Mouse (Mus musculus): ENCODE data around the gene Mapk8ip1.

Mapk8ip1 gene

DNA sequence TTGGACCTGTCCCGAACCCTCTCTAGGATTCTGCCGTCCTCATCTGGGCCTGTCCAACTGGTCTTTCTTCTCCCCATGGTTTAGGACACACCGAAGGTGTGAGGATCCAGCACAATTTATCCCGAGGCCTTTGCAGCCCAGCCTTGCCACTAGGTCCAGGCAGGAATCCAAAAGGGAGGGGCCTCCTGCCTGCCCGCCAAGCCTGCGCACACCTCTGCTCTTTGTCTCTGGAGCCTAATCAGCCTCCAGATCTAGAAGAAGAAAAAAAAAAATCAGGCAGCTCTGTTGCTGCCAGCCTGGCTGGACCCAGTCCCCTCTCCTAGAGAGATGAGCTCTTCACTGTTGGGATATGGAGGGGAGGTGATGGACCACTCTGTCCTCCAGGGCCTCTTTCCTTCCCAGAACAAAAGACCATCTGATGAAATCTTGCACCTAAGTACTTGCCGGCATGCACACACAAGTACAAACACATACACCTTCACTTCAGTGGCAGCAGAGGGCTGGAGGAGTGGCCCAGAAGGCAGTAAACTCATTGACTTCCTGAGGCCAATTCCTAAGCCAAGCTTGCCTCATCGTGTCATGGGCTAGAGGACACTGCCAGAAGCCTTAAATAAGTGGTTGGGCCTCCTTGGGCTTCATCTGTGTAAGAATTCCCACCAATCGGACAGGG, 28.2 kb downstream of the Mapk8ip1 start:
- no peak for DNase-seq (ENCODE audit: low spot score)

DNA sequence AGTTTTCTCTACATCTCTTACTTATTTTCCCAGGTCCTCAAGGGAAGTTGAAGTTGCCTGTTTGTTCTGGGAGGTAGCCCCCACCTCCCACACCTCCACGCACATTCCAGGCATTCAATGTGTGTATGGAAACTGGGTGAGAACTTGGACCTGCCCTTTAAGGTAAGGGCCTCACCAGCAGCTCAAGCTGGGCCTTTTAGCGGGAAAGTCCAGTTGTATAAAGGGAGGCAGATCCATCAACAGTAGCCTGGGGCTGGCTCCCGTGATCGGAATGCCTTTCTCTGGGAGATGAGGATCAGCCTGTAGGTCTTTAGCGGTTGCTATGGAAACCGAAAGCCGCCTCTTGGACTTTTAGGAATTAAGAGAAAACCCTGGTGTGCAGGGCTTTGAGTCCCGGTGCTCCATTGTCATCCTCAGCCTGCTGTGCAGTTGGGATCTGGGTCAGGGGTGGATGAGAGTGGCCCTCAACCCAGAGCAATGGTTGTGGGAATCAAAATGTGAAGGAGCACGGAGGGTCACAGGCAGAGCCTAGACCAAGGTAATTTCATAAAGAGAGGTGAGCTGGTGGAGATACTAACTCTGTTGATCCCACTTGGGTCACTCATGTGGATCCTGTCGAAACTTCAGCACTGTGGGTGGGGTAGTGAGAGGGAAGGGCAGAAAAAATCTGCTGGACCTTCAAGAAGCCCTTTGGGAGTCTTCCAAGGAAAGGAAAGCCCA, 28.9 kb downstream of the Mapk8ip1 start:
- no peak for DNase-seq (ENCODE audit: low spot score)

- peak; percentile 80 for DNase-seq (ENCODE audit: low spot score)
Observed at GRCm38 (mm10) chr2:92370821-92371805, 29.9 kb downstream of the Mapk8ip1 start.

- DNase-seq (ENCODE audit: low spot score): no peak
Observed at GRCm38 (mm10) chr2:92370375-92370774, 30.7 kb downstream of the Mapk8ip1 start.

DNA sequence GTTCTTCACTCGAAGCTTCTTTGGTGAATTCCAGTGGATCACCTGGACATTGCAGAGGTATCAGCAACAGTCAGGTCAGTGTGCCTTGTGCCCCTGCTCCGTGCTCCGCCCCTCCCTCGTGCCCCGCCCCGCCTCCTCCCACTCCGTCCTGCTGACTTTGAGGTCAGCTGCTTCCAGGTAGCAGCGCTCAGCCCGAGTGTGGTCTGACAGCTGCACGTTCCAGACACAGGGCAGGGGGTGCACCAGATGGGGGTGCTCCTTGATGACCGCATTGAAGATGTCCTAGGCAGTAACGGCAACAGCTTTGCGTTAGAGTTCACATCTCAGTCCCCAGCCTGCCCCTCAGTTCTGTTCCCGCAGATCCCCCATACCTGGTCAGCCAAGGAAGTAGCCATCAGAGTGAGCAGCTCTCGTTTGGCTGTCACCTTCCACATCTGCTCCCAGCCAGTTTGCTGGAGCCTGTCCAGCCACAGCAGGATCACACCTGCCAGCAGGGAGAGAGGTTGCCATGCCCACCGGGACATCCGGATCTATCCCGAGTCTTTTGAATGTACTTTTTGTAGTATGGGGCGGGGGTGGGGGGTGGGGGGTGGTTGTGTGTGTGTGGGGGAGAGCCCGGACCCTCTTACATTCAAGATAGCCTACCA, 33.6 kb downstream of the Mapk8ip1 start:
- no peak for DNase-seq (ENCODE audit: low spot score)

DNA sequence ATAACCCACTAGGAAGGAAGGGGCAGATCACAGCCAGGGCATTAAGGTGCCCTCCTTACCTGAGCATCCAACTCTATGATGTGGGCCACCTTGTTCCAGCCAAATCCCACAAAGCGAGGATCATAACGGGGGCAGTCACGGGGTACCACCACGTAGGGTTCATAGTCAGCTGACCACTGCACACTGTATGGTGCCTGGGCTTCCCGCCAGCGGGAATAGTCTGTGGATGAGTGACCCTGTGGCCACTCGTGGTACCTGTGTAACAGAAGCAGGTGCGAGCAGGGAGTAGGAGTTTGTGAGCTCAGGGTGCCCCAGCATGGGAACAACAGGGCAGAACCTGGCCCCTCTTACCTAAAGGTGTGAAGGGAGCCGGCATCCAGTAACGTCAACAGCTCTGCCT, 35.5 kb downstream of the Mapk8ip1 start:
- DNase-seq (ENCODE audit: low spot score): no peak

DNA sequence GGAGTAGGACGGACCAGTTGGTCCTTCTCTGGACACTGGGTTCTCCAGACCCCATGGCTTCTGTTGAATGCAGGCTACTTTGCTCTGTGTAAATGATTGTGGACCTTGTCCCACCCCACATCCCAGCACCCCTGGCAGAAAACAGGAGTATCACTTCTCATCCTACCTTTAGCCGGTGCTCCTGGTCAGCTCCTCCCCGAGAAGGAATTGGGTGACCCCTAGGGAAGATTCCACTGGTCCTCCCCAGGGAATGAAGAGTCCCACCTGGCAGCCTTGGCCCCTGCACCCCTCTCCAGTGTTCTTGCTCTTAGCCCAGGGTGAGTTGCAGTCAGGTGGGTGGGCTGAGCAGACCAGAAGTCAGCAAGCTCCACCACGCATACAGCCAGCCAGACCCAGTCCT, 37.0 kb downstream of the Mapk8ip1 start:
- no peak for DNase-seq (ENCODE audit: low spot score)

- no peak for DNase-seq (ENCODE audit: low spot score)
Observed at GRCm38 (mm10) chr2:92362571-92363228, 38.4 kb downstream of the Mapk8ip1 start.

- DNase-seq (ENCODE audit: low spot score): no peak
Observed at GRCm38 (mm10) chr2:92361795-92362194, 39.3 kb downstream of the Mapk8ip1 start.

- no peak for DNase-seq (ENCODE audit: low spot score)
Observed at GRCm38 (mm10) chr2:92360893-92361292, 40.2 kb downstream of the Mapk8ip1 start.

GRCm38 (mm10) chr2:92360186-92360823, 40.8 kb downstream of the Mapk8ip1 start:
- DNase-seq (ENCODE audit: low spot score): no peak

DNA sequence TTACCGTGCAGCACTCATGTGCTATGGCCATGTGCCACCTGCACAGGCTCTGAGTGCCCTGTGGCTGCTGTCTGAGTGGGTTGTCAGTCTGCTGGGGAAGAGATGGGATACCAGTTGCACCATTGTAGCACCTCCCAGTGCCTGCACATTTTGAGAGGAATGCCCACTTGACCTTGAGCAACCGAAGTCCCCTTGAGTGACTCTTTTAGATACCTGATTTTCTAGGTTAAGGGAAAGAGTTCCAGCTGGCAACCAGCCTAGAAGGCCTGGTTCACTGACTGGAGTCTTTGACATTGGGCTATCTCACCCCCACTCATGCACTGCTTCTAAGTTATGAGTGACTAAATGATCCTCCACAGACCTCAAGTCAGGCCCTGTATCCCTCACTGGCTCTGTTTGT, 41.8 kb downstream of the Mapk8ip1 start:
- DNase-seq (ENCODE audit: low spot score): no peak

DNA sequence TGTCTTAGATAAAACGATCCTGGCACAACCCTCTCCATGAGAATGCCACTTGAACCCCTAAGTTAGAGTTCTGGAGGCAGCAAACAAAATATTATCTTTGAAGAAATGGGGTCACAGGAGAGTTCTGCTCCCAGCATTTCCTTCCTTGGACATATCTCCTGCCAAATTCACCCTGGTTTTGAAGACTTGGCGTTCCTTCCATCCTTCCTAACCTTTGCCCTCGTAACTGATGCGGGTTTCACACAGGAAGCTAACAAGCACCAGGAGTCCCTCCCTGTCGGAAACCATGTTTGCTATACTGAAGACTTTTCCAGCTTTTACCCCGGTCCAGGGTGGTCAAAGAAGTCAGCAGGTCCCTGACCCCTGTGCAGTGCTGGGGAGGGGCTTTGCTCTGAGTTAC, 46.8 kb downstream of the Mapk8ip1 start:
- no peak for DNase-seq (ENCODE audit: low spot score)

GRCm38 (mm10) chr2:92353402-92353801, 47.7 kb downstream of the Mapk8ip1 start:
- no peak for DNase-seq (ENCODE audit: low spot score)

GRCm38 (mm10) chr2:92350686-92351085, 50.4 kb downstream of the Mapk8ip1 start:
- DNase-seq (ENCODE audit: low spot score): no peak

- no peak for DNase-seq (ENCODE audit: low spot score)
Observed at GRCm38 (mm10) chr2:92349589-92350425, 51.3 kb downstream of the Mapk8ip1 start.

DNA sequence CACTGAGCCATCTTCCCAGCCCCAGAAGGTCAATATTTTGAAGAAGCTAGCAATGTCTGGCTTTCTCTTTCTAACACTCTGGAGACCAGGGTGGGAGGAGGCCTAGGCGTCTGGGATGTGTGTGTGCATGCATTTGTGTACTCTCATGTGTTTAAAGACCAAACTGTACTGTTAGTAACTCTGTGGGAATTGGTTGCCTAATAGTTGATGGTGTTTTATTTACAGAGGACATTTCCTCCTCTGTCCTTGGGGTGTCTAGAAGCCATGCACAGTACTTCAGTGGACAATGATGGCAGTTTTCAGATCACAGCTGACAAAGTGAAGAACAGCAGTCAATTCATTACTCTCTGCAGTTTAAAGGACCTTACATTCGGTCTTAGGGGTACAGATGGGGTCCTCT, 53.9 kb downstream of the Mapk8ip1 start:
- DNase-seq (ENCODE audit: low spot score): no peak

- no peak for DNase-seq (ENCODE audit: low spot score)
Observed at GRCm38 (mm10) chr2:92342418-92342817, 58.6 kb downstream of the Mapk8ip1 start.

Data from testis, postnatal 10 days (tissue).